Mouse (Mus musculus) liver, adult 2 months (tissue): ENCODE data around the gene Focad.

ENCODE experiments used
- CTCF ChIP-seq: fragments of 200-500 bp; IDR thresholded peaks from 2 replicates; pipeline ENCODE4 v1.5.1; 2011; ENCODE audit warnings: low read depth, low read length, control low read depth
- POLR2A ChIP-seq: fragments of 200-500 bp; IDR thresholded peaks from 2 replicates; pipeline ENCODE4 v1.6.1; 2011; ENCODE audit warnings: low read length, control low read depth; ENCODE audit not compliant: insufficient read depth; ENCODE audit errors: extremely low read depth

DNA sequence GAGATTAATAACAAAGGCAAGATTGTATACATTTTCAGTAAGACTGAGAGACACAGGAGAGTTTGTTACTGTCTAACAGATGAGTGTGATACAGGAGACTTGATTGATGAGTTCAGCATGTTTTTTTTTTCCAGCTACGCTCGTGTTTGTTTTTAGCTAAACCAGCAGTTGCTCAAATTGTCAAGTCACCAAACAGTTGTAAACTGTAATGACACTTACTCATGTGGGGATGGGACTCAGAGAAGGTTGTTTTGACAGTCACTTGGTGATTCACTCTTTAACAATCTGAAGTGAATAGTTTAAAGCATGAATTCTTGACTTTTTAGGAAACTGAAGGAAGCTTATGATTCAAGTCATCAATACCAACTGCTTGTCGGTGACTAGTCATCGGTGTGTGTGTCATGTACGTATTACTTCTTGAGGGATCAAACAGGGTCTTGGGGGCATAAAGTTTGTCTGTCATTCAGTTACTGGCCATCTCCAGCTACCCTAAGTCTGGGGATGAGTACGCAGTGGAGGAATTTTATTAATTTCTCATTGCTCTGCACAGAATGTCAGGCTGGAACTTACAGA is 342.2 kb downstream of the Focad start:
- TF ChIP-seq CTCF, result no peak
- TF ChIP-seq POLR2A, result no peak
